ENCODE assay signal across 7 mouse cellular contexts in the genomic region with DNA sequence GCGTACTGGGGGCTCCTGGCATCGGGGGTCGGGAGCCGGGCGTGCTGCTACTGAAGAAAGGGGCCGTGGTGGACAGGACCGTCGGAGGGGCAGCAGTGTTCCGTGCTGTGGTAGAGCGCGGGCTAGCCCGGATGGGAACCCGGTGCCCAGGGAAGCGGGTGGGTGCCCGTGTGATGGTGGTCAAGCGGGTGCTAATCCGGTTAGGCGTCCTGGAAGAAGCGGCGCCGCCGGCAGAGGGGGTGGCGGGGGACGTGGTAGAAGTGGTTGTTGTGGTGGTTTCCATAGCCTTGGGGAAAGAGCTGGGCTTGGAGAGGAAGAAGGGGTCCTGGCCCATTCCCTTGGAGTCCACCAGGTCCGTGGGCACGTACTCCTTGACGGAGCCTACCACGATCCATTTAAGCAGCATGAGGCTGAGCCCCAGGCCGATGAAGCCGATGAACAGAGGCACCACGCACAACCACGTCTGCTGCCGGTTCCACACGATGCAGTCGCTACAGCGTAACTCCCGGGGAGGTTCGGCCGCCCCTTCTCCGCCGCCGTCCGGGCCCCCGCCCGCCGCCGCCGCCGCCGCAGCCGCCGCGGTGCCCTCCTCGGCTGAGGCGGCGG. TPM values are rescaled to one million over a fixed set of nuclear protein-coding genes. Genes with fewer than 3 reads are reported as not detected.
A peak's percentile ranks its signal among the peaks of the same experiment; 100 is the strongest.
DNase-seq lines count a peak whose midpoint lies in the region; ATAC-seq lines count a peak whose summit lies in the region.

No protein-coding gene starts in this region.

- no peaks in the 10 kb centered on the region for H3K36me3 ChIP-seq in neural tube, embryonic 11.5 days (ENCODE audit: control insufficient read depth, insufficient read depth, low read length)
- no peaks in the 10 kb centered on the region for H3K36me3 ChIP-seq in hindbrain, embryonic 15.5 days
- no peaks in the 10 kb centered on the region for H3K36me3 ChIP-seq in liver, embryonic 12.5 days

- peak overlapping the region; percentile 65 for H3K9ac ChIP-seq in neural tube, embryonic 11.5 days (ENCODE audit: low read length)
- peak overlapping the region; percentile 95 for H3K9ac ChIP-seq in hindbrain, embryonic 15.5 days
- no peak overlapping the region for H3K9ac ChIP-seq in liver, embryonic 12.5 days

- DNase-seq in neural tube, embryonic 11.5 days (ENCODE audit: low spot score), result peak; percentile 21
- DNase-seq in neural tube, embryonic 10.5 days (ENCODE audit: extremely low spot score, low spot score), result no peak
- DNase-seq in embryo, embryonic 11 days, result peak; percentile 20
- DNase-seq in right cerebral cortex, postnatal 4 days, result peak; percentile 45

- H3K27ac ChIP-seq in neural tube, embryonic 11.5 days (ENCODE audit: low read depth, low read length), result peak overlapping the region; percentile 5; the same call in 1 of the 2 replicates
- peak overlapping the region; percentile 92 for H3K27ac ChIP-seq in hindbrain, embryonic 15.5 days (replicated peaks)
- no peak overlapping the region for H3K27ac ChIP-seq in liver, embryonic 12.5 days

- H3K27me3 ChIP-seq in neural tube, embryonic 11.5 days (ENCODE audit: control insufficient read depth, insufficient read depth, low read length), result peaks cover 43% of the 10 kb centered on the region
- H3K27me3 ChIP-seq in hindbrain, embryonic 15.5 days, result no peaks in the 10 kb centered on the region
- peaks cover 64% of the 10 kb centered on the region for H3K27me3 ChIP-seq in liver, embryonic 12.5 days (replicated peaks)

- WGBS in neural tube, embryonic 11.5 days, result 2% methylated on average over 46 of the region's 56 CpGs
- WGBS in hindbrain, embryonic 15.5 days, result 1% methylated on average over 44 of the region's 56 CpGs
- WGBS in liver, embryonic 12.5 days (ENCODE audit: insufficient replicate concordance), result 5% methylated on average over 54 of the region's 56 CpGs

- H3K4me1 ChIP-seq in neural tube, embryonic 11.5 days (ENCODE audit: control insufficient read depth, insufficient read depth, low read length), result peaks cover 6% of the 10 kb centered on the region
- H3K4me1 ChIP-seq in hindbrain, embryonic 15.5 days (replicated peaks), result peaks cover 27% of the 10 kb centered on the region
- H3K4me1 ChIP-seq in liver, embryonic 12.5 days, result no peaks in the 10 kb centered on the region

- H3K9me3 ChIP-seq in neural tube, embryonic 11.5 days (ENCODE audit: control insufficient read depth, low read length), result no peaks in the 10 kb centered on the region
- H3K9me3 ChIP-seq in hindbrain, embryonic 15.5 days, result no peaks in the 10 kb centered on the region
- H3K9me3 ChIP-seq in liver, embryonic 12.5 days (replicated peaks), result no peaks in the 10 kb centered on the region

- H3K4me3 ChIP-seq in neural tube, embryonic 11.5 days (ENCODE audit: low read depth, low read length), result peak overlapping the region; percentile 59
- H3K4me3 ChIP-seq in hindbrain, embryonic 15.5 days, result peak overlapping the region; percentile 69
- peak overlapping the region; percentile 38 for H3K4me3 ChIP-seq in liver, embryonic 12.5 days

- peak overlapping the region; percentile 79 for H3K4me2 ChIP-seq in neural tube, embryonic 11.5 days (ENCODE audit: low read depth)
- peak overlapping the region; percentile 64 for H3K4me2 ChIP-seq in hindbrain, embryonic 15.5 days
- H3K4me2 ChIP-seq in liver, embryonic 12.5 days, result peak overlapping the region; percentile 56

- peak; percentile 42 for ATAC-seq in neural tube, embryonic 11.5 days (ENCODE audit: insufficient read depth, low FRiP score, low TSS enrichment)
- ATAC-seq in hindbrain, embryonic 15.5 days (ENCODE audit: low FRiP score, low read depth), result peak; percentile 33
- no peak for ATAC-seq in liver, embryonic 12.5 days
- no peak for ATAC-seq in erythroid progenitor cell, adult 5-6 weeks (replicated peaks; ENCODE audit: low FRiP score, poor library complexity, severe bottlenecking)

RNA-seq across cellular contexts. Expression of a gene that starts 0.6 kb away (rescaled TPM):
- polyA plus RNA-seq in neural tube, embryonic 11.5 days (2014; fragmentation: Nextera tagmentation; extraction: Ambion mirVana), result 1.5 and 1.6 TPM in 2 replicates
- 14.0 and 14.4 TPM in 2 replicates for polyA plus RNA-seq in hindbrain, embryonic 15.5 days (2015; fragmentation: Nextera tagmentation; extraction: Ambion mirVana)
- polyA plus RNA-seq in liver, embryonic 12.5 days (2016; fragmentation: Nextera tagmentation; extraction: Ambion mirVana), result not detected in 2 replicates
- total RNA-seq in erythroid progenitor cell, adult 5-6 weeks (2015; ENCODE audit: low replicate concordance), result not detected in 2 replicates
- total RNA-seq in erythroid progenitor cell, adult 5-6 weeks (2017; ENCODE audit: low replicate concordance), result not detected in 2 replicates

Comparison
In these comparisons a context has a peak if more than half of its experiments do, and no peak if none do; other contexts are left out.
1. ATAC-seq: peak in neural tube, embryonic 11.5 days (single experiment) and hindbrain, embryonic 15.5 days (single experiment); none in liver, embryonic 12.5 days (single experiment) and erythroid progenitor cell, adult 5-6 weeks (single experiment).
2. Peak in every context shown above with its lines, with median percentiles within 50 percentile points of each other: H3K4me2 ChIP-seq and H3K4me3 ChIP-seq.